Mouse (Mus musculus): ENCODE data around the gene Adam19. TPM values are rescaled to one million over a fixed set of nuclear protein-coding genes. Genes with fewer than 3 reads are reported as not detected.

The Adam19 gene
- polyA plus RNA-seq, 1 experiment from 2014 or later, result 8.8 TPM

- H3K36me3 ChIP-seq (ENCODE audit: control insufficient read depth, insufficient read depth, low read length), result peaks cover 2% of the 10 kb centered on the region; the same call in 1 of the 2 replicates
Observed at GRCm38 (mm10) chr11:46095477-46096264, 39.9 kb downstream of the Adam19 start.

GRCm38 (mm10) chr11:46096265-46096649 is 40.5 kb downstream of the Adam19 start:
- no peaks in the 10 kb centered on the region for H3K9me3 ChIP-seq (ENCODE audit: control insufficient read depth, low read length)
- ATAC-seq (replicated peaks; ENCODE audit: low FRiP score), result no peak
- no peak overlapping the region for H3K4me2 ChIP-seq
- no peak overlapping the region for H3K27ac ChIP-seq (ENCODE audit: low read depth, low read length)
- DNase-seq (ENCODE audit: low spot score), result no peak
- H3K9ac ChIP-seq (ENCODE audit: low read depth, low read length), result no peak overlapping the region
- H3K36me3 ChIP-seq (ENCODE audit: control insufficient read depth, insufficient read depth, low read length), result peaks cover 3% of the 10 kb centered on the region; the same call in 1 of the 2 replicates
- H3K4me3 ChIP-seq (ENCODE audit: low read depth, low read length), result no peak overlapping the region
- WGBS, result 88% methylated on average over 6 of the region's 6 CpGs
- H3K27me3 ChIP-seq (replicated peaks; ENCODE audit: control insufficient read depth, insufficient read depth, low read length), result no peaks in the 10 kb centered on the region
- peaks cover 7% of the 10 kb centered on the region for H3K4me1 ChIP-seq (replicated peaks; ENCODE audit: control insufficient read depth, insufficient read depth, low read length)

More at GRCm38 (mm10) chr11:46095477-46096264, 39.9 kb downstream of the Adam19 start:
- peaks cover 9% of the 10 kb centered on the region for H3K4me1 ChIP-seq (replicated peaks; ENCODE audit: control insufficient read depth, insufficient read depth, low read length)
- H3K4me3 ChIP-seq (ENCODE audit: low read depth, low read length), result no peak overlapping the region
- no peak overlapping the region for H3K4me2 ChIP-seq
- H3K27me3 ChIP-seq (replicated peaks; ENCODE audit: control insufficient read depth, insufficient read depth, low read length), result no peaks in the 10 kb centered on the region
- DNase-seq (ENCODE audit: low spot score) (no peak), ATAC-seq (replicated peaks; ENCODE audit: low FRiP score) (no peak)
- no peak overlapping the region for H3K27ac ChIP-seq (ENCODE audit: low read depth, low read length)
- no peak overlapping the region for H3K9ac ChIP-seq (ENCODE audit: low read depth, low read length)
- WGBS, result 71% methylated on average over 9 of the region's 9 CpGs
- H3K9me3 ChIP-seq (ENCODE audit: control insufficient read depth, low read length), result no peaks in the 10 kb centered on the region

- no peak overlapping the region for H3K4me2 ChIP-seq
- no peak for ATAC-seq (replicated peaks; ENCODE audit: low FRiP score)
- no peak overlapping the region for H3K9ac ChIP-seq (ENCODE audit: low read depth, low read length)
- H3K4me3 ChIP-seq (ENCODE audit: low read depth, low read length), result no peak overlapping the region
- no peaks in the 10 kb centered on the region for H3K9me3 ChIP-seq (ENCODE audit: control insufficient read depth, low read length)
- H3K27me3 ChIP-seq (replicated peaks; ENCODE audit: control insufficient read depth, insufficient read depth, low read length), result no peaks in the 10 kb centered on the region
- 75% methylated on average over 3 of the region's 3 CpGs for WGBS
- DNase-seq (ENCODE audit: low spot score), result no peak
- H3K27ac ChIP-seq (ENCODE audit: low read depth, low read length), result no peak overlapping the region
- H3K36me3 ChIP-seq (ENCODE audit: control insufficient read depth, insufficient read depth, low read length), result peaks cover 3% of the 10 kb centered on the region; the same call in 1 of the 2 replicates
- no peaks in the 10 kb centered on the region for H3K4me1 ChIP-seq (replicated peaks; ENCODE audit: control insufficient read depth, insufficient read depth, low read length)
Observed at GRCm38 (mm10) chr11:46097062-46097461, 41.3 kb downstream of the Adam19 start.

GRCm38 (mm10) chr11:46102107-46102506 is 46.3 kb downstream of the Adam19 start:
- no peak overlapping the region for H3K4me2 ChIP-seq
- ATAC-seq (replicated peaks; ENCODE audit: low FRiP score), result no peak
- no peak overlapping the region for H3K9ac ChIP-seq (ENCODE audit: low read depth, low read length)
- 82% methylated on average over 6 of the region's 6 CpGs for WGBS
- DNase-seq (ENCODE audit: low spot score), result no peak
- H3K36me3 ChIP-seq (ENCODE audit: control insufficient read depth, insufficient read depth, low read length), result peaks cover 3% of the 10 kb centered on the region; the same call in 1 of the 2 replicates
- H3K27ac ChIP-seq (ENCODE audit: low read depth, low read length), result no peak overlapping the region
- no peaks in the 10 kb centered on the region for H3K9me3 ChIP-seq (ENCODE audit: control insufficient read depth, low read length)
- no peak overlapping the region for H3K4me3 ChIP-seq (ENCODE audit: low read depth, low read length)
- H3K27me3 ChIP-seq (replicated peaks; ENCODE audit: control insufficient read depth, insufficient read depth, low read length), result no peaks in the 10 kb centered on the region
- no peaks in the 10 kb centered on the region for H3K4me1 ChIP-seq (replicated peaks; ENCODE audit: control insufficient read depth, insufficient read depth, low read length)

- Histone ChIP-seq H3K9me3 (ENCODE audit: control insufficient read depth, low read length) (no peaks in the 10 kb centered on the region; the same call in 1 of the 2 replicates), H3K4me3 (ENCODE audit: low read depth, low read length) (no peak overlapping the region), H3K27ac (ENCODE audit: low read depth, low read length) (no peak overlapping the region), H3K4me1 (replicated peaks; ENCODE audit: control insufficient read depth, insufficient read depth, low read length) (no peaks in the 10 kb centered on the region), H3K9ac (ENCODE audit: low read depth, low read length) (no peak overlapping the region), H3K4me2 (no peak overlapping the region), H3K27me3 (replicated peaks; ENCODE audit: control insufficient read depth, insufficient read depth, low read length) (no peaks in the 10 kb centered on the region), H3K36me3 (ENCODE audit: control insufficient read depth, insufficient read depth, low read length) (no peaks in the 10 kb centered on the region; the same call in 1 of the 2 replicates)
- 89% methylated on average over 1 of the region's 1 CpGs for WGBS
- DNase-seq (ENCODE audit: low spot score) (no peak), ATAC-seq (replicated peaks; ENCODE audit: low FRiP score) (no peak)
Observed at GRCm38 (mm10) chr11:46107046-46107445, 51.3 kb downstream of the Adam19 start.

- 90% methylated on average over 5 of the region's 5 CpGs for WGBS
Observed at GRCm38 (mm10) chr11:46109206-46109605, 53.4 kb downstream of the Adam19 start.

GRCm38 (mm10) chr11:46110156-46110944 is 54.6 kb downstream of the Adam19 start:
- H3K27me3 ChIP-seq (replicated peaks; ENCODE audit: control insufficient read depth, insufficient read depth, low read length), result no peaks in the 10 kb centered on the region
- no peak for DNase-seq (ENCODE audit: low spot score)
- H3K27ac ChIP-seq (ENCODE audit: low read depth, low read length), result no peak overlapping the region
- H3K9me3 ChIP-seq (ENCODE audit: control insufficient read depth, low read length), result no peaks in the 10 kb centered on the region; the same call in 1 of the 2 replicates
- H3K4me3 ChIP-seq (ENCODE audit: low read depth, low read length), result no peak overlapping the region
- no peak overlapping the region for H3K9ac ChIP-seq (ENCODE audit: low read depth, low read length)
- H3K4me1 ChIP-seq (replicated peaks; ENCODE audit: control insufficient read depth, insufficient read depth, low read length), result no peaks in the 10 kb centered on the region
- ATAC-seq (replicated peaks; ENCODE audit: low FRiP score), result no peak
- 68% methylated on average over 8 of the region's 8 CpGs for WGBS
- H3K4me2 ChIP-seq, result no peak overlapping the region
- H3K36me3 ChIP-seq (ENCODE audit: control insufficient read depth, insufficient read depth, low read length), result no peaks in the 10 kb centered on the region; the same call in 1 of the 2 replicates

More at GRCm38 (mm10) chr11:46109206-46109605, 53.4 kb downstream of the Adam19 start:
- Histone ChIP-seq H3K4me3 (ENCODE audit: low read depth, low read length) (no peak overlapping the region), H3K4me1 (replicated peaks; ENCODE audit: control insufficient read depth, insufficient read depth, low read length) (no peaks in the 10 kb centered on the region), H3K9ac (ENCODE audit: low read depth, low read length) (no peak overlapping the region), H3K9me3 (ENCODE audit: control insufficient read depth, low read length) (no peaks in the 10 kb centered on the region; the same call in 1 of the 2 replicates), H3K27me3 (replicated peaks; ENCODE audit: control insufficient read depth, insufficient read depth, low read length) (no peaks in the 10 kb centered on the region), H3K4me2 (no peak overlapping the region), H3K27ac (ENCODE audit: low read depth, low read length) (no peak overlapping the region), H3K36me3 (ENCODE audit: control insufficient read depth, insufficient read depth, low read length) (no peaks in the 10 kb centered on the region; the same call in 1 of the 2 replicates)
- ATAC-seq (replicated peaks; ENCODE audit: low FRiP score) (no peak), DNase-seq (ENCODE audit: low spot score) (no peak)

GRCm38 (mm10) chr11:46110945-46111287 is 55.1 kb downstream of the Adam19 start:
- 96% methylated on average over 1 of the region's 1 CpGs for WGBS
- Histone ChIP-seq H3K27me3 (replicated peaks; ENCODE audit: control insufficient read depth, insufficient read depth, low read length) (no peaks in the 10 kb centered on the region), H3K36me3 (ENCODE audit: control insufficient read depth, insufficient read depth, low read length) (no peaks in the 10 kb centered on the region; the same call in 1 of the 2 replicates), H3K9ac (ENCODE audit: low read depth, low read length) (no peak overlapping the region), H3K4me3 (ENCODE audit: low read depth, low read length) (no peak overlapping the region), H3K27ac (ENCODE audit: low read depth, low read length) (no peak overlapping the region), H3K4me2 (no peak overlapping the region), H3K4me1 (replicated peaks; ENCODE audit: control insufficient read depth, insufficient read depth, low read length) (no peaks in the 10 kb centered on the region), H3K9me3 (ENCODE audit: control insufficient read depth, low read length) (no peaks in the 10 kb centered on the region; the same call in 1 of the 2 replicates)
- no peak for DNase-seq (ENCODE audit: low spot score)
- no peak for ATAC-seq (replicated peaks; ENCODE audit: low FRiP score)

Data from liver, embryonic 11.5 days (tissue).